ENCODE assay signal across 38 mouse cellular contexts in the genomic region with DNA sequence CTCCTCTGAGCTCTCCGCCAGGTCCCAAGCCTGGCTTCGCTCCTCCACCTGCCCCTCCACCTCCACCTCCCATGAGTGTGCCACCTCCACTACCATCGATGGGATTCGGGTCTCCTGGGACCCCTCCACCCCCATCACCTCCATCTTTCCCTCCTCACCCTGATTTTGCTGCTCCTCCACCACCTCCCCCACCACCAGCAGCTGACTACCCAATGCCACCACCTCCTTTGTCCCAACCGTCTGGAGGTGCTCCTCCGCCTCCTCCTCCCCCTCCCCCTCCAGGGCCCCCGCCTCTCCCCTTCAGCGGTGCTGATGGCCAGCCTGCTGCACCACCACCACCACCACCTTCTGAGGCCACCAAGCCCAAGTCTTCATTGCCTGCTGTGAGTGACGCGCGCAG. TPM values are rescaled to one million over a fixed set of nuclear protein-coding genes. Genes with fewer than 3 reads are reported as not detected.
"Had no signal": no experiment of that assay in that cellular context is flagged by ENCODE, and none has a peak within 500 bp of the region (broad histone marks: within the 10 kb centered on the region; RNA-seq: fewer than 3 reads in every experiment).

No protein-coding gene starts in this region.

- H3K4me2 ChIP-seq: heart, embryonic 11.5 days; heart, embryonic 12.5 days; heart, embryonic 13.5 days; heart, embryonic 15.5 days; hindbrain, embryonic 12.5 days; hindbrain, embryonic 13.5 days; hindbrain, embryonic 14.5 days; hindbrain, embryonic 15.5 days; intestine, embryonic 15.5 days; kidney, embryonic 15.5 days had no signal

- H3K4me3 ChIP-seq: heart, embryonic 10.5 days; heart, embryonic 12.5 days; heart, embryonic 13.5 days; heart, embryonic 15.5 days; hindbrain, embryonic 10.5 days; hindbrain, embryonic 12.5 days; hindbrain, embryonic 13.5 days; hindbrain, embryonic 15.5 days; intestine, embryonic 15.5 days; kidney, embryonic 15.5 days; layer of hippocampus, adult 2 months had no signal

- H3K9ac ChIP-seq: heart, embryonic 12.5 days; heart, embryonic 13.5 days; heart, embryonic 15.5 days; hindbrain, embryonic 12.5 days; hindbrain, embryonic 13.5 days; hindbrain, embryonic 14.5 days; hindbrain, embryonic 15.5 days; intestine, embryonic 15.5 days; kidney, embryonic 15.5 days had no signal

- ATAC-seq: hindbrain, embryonic 16.5 days; hindbrain, postnatal 0 days; inflammation-experienced regulatory T-cells, adult 6 months; intestine, embryonic 15.5 days had no signal

- H3K27ac ChIP-seq: heart, embryonic 10.5 days; heart, embryonic 13.5 days; heart, embryonic 15.5 days; hindbrain, embryonic 10.5 days; hindbrain, embryonic 12.5 days; hindbrain, embryonic 13.5 days; hindbrain, embryonic 14.5 days; hindbrain, embryonic 15.5 days; hindbrain, postnatal 0 days; intestine, embryonic 15.5 days; kidney, embryonic 15.5 days; kidney, postnatal 0 days; layer of hippocampus, adult 2 months had no signal

- H3K9me3 ChIP-seq: heart, embryonic 10.5 days; heart, embryonic 12.5 days; heart, embryonic 13.5 days; heart, embryonic 15.5 days; hindbrain, embryonic 10.5 days; hindbrain, embryonic 12.5 days; hindbrain, embryonic 13.5 days; hindbrain, embryonic 15.5 days; intestine, embryonic 15.5 days; kidney, embryonic 15.5 days had no signal

- DNase-seq: heart, postnatal 10 days; heart, postnatal 14 days; heart, postnatal 36 days; heart, postnatal 4 days; kidney, adult 11 months; kidney, adult 18-20 months; kidney, adult 2 months; kidney, adult 8-10 months; kidney, adult 9 months; kidney, postnatal 10 days; kidney, postnatal 14 days; kidney, postnatal 25 days; kidney, postnatal 36 days; kidney, postnatal 4 days; layer of hippocampus, adult 9-11 months; layer of hippocampus, postnatal 36 days had no signal

- H3K27me3 ChIP-seq: heart, embryonic 12.5 days; heart, embryonic 13.5 days; heart, embryonic 15.5 days; hindbrain, embryonic 12.5 days; hindbrain, embryonic 13.5 days; hindbrain, embryonic 15.5 days; intestine, embryonic 15.5 days; kidney, embryonic 15.5 days had no signal

RNA-seq across cellular contexts. Expression of a gene that starts 17.4 kb away (rescaled TPM):
- total RNA-seq: heart, adult 8-10 months; heart, postnatal 10 days; heart, postnatal 14 days; heart, postnatal 4 days; hematopoietic stem cell, adult 5-6 weeks had no signal
- polyA plus RNA-seq: heart, embryonic 16.5 days; inflammation-experienced regulatory T-cells, adult 6 months had no signal

RNA-seq across cellular contexts. Expression of a gene that starts 17.9 kb away (rescaled TPM):
- total RNA-seq: heart, adult 8-10 months had no signal
- polyA plus RNA-seq: inflammation-experienced regulatory T-cells, adult 6 months; intestine, embryonic 14.5 days; kidney, embryonic 14.5 days had no signal
